28 mouse cellular contexts compared by ENCODE assay signal in genomic region chr6:129163606-129164005, GRCm38 (mm10). TPM values are rescaled to one million over a fixed set of nuclear protein-coding genes. Genes with fewer than 3 reads are reported as not detected.
"Had no signal": no experiment of that assay in that cellular context is flagged by ENCODE, and none has a peak within 500 bp of the region (broad histone marks: within the 10 kb centered on the region; RNA-seq: fewer than 3 reads in every experiment).

No protein-coding gene starts in this region.

- ATAC-seq: forebrain, embryonic 13.5 days; forebrain, embryonic 14.5 days; forebrain, embryonic 15.5 days; forebrain, embryonic 16.5 days; forebrain, postnatal 0 days had no signal

- DNase-seq: cerebellum, adult 2 months; cerebellum, adult 8-10 months; cerebellum, adult 9-10 months; cerebellum, adult 9-11 months; cerebellum, postnatal 10 days; cerebellum, postnatal 14 days; cerebellum, postnatal 25 days; cerebellum, postnatal 36 days; embryo, embryonic 11 days; forebrain, postnatal 0 days; gastrocnemius, adult 2 months; gastrocnemius, postnatal 10 days; gastrocnemius, postnatal 14 days; gastrocnemius, postnatal 25 days; gastrocnemius, postnatal 36 days; heart, adult 11 months; heart, adult 18-20 months; heart, adult 2 months had no signal

RNA-seq across cellular contexts. Expression of gene Clec2d, which starts 16.8 kb away (rescaled TPM):
- polyA plus RNA-seq: embryonic facial prominence, embryonic 10.5 days; embryonic facial prominence, embryonic 11.5 days; erythroblast, embryonic 14.5 days; forebrain, embryonic 10.5 days; forebrain, embryonic 11.5 days; forebrain, embryonic 12.5 days; forebrain, embryonic 13.5 days; forebrain, embryonic 14.5 days; forebrain, postnatal 0 days had no signal
